Comparison of ENCODE assay signal across 8 mouse cellular contexts in genomic region chr11:11973366-11974014, GRCm38 (mm10).
A peak's percentile ranks its signal among the peaks of the same experiment; 100 is the strongest.
DNase-seq lines count a peak whose midpoint lies in the region; ATAC-seq lines count a peak whose summit lies in the region.

No protein-coding gene starts in this region.

- H3K27me3 ChIP-seq in hindbrain, embryonic 15.5 days, result no peaks in the 10 kb centered on the region

- peaks cover 3% of the 10 kb centered on the region; the same call in 1 of the 2 replicates for H3K4me1 ChIP-seq in hindbrain, embryonic 15.5 days (replicated peaks)

- no peak overlapping the region for H3K4me2 ChIP-seq in hindbrain, embryonic 15.5 days

- 34% methylated on average over 8 of the region's 8 CpGs for whole genome bisulfite sequencing in hindbrain, embryonic 15.5 days

- H3K36me3 ChIP-seq in hindbrain, embryonic 15.5 days, result peaks cover 21% of the 10 kb centered on the region

- no peak overlapping the region for H3K4me3 ChIP-seq in hindbrain, embryonic 15.5 days

- H3K9me3 ChIP-seq in hindbrain, embryonic 15.5 days, result no peaks in the 10 kb centered on the region

- peak; percentile 78 for ATAC-seq in hindbrain, embryonic 15.5 days (ENCODE audit: low FRiP score, low read depth)

- DNase-seq in ZHBTc4 (ENCODE audit: low read depth, low spot score), result peak; percentile 92
- peak; percentile 49 to 69 for DNase-seq in cerebellum, postnatal 25 days
- DNase-seq in gastrocnemius, adult 18-20 months (ENCODE audit: low spot score), result peak; percentile 89
- peak; percentile 33 to 63 for DNase-seq in layer of hippocampus, postnatal 25 days (ENCODE audit: extremely low spot score in 1 of 2, low spot score in 1 of 2)
- DNase-seq in lung, postnatal 14 days, result peak; percentile 75
- peak; percentile 60 to 62 for DNase-seq in right cerebral cortex, adult 2 months (ENCODE audit: low spot score in 2 of 2)
- DNase-seq in yolk sac, embryonic 10.5 days (ENCODE audit: low spot score), result peak; percentile 77

- H3K9ac ChIP-seq in hindbrain, embryonic 15.5 days, result no peak overlapping the region

- H3K27ac ChIP-seq in hindbrain, embryonic 15.5 days (replicated peaks), result no peak overlapping the region
